Mouse (Mus musculus) kidney, postnatal 25 days (tissue): Measurements from ENCODE around the gene Diaph2.
"Not testable (repeated sequence)": the region's sequence is repeated elsewhere in the genome, so short reads cannot be mapped to it uniquely, and the experiment has no call there.

ENCODE experiments used
- DNase-seq, 2 experiments: peaks; one replicate each; pipeline ENCODE4 v3.0.0; 2021; ENCODE audit warnings: mixed read lengths in 2 of 2

Diaph2 gene

DNA sequence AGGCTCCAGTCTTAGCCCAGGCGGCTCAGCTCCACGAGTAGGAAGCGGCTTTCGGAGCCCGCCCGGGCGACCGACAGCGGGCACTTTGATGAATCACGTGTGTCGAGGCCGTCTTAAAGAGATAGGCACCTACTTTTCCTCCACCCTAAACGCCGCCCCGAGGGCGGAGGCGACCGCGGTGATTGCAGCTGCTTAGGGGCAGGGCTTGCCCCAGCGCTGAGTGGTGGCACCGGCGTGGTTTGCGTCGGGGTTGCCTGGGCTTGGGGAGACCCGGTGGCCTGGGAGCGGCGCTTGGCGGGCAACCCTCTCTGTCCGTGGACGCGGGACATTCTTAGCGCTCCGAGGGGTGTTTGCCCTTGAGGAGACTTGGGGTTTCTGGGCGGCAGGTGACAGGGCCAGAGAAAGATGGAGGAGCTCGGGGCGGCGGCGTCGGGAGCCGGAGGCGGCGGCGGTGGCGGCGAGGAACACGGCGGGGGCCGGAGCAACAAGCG is at the start of gene Diaph2:
Gene Diaph2 (plus strand): TSS at position 172 of the 491 bp plus-strand sequence.
- peak; percentile 80 to 92 for DNase-seq

DNA sequence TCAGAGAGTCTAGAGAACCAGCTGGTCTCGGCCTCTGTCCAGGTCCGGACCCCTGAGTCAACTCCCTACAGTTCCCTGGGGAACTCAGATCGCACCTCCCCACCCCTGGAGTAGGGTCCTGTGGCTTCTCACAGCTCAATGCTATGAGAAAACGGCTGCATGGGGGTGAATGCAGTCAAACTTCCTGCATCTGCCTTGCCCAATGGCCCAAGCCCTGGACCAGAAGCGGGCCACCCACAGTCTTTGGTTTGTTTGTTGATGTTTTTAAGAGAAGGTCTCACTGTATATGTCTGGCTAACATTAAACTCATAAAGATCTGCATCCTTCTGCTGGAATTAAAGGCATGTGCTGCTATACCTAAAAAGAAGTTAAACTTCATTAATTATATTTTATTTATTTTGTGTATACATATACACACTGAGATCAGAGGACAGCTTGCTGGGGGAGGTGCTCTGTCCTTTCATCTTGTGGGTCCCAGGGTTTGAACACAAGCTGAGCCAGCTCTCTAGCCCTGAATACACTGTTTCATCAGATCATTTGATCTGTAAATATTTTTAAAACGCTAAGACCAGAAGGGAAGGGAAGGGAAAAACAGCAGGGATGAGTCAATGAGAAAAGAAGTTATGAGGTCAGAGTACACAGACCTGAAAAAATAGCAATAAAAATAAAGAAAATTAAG is 47.8 kb upstream of the Diaph2 start:
- no peak for DNase-seq

DNA sequence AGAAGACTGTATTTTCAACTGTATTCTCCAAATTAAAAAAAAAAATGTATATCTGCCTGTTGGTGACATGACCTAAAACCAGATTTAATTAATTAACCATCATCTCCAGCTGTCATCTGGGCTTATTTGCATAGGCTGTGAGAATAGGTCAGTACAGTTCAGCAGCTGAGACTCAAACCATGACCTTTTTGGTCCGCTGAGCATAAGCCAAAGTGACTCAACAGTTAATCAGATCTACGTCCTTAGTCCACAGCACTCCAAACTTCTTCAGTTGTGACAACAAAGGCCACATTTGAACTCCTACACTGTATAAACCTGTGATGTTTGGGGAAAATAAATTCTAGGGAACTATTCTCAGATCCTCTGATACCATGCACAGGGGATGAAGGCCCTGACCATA is 39.9 kb upstream of the Diaph2 start:
- no peak for DNase-seq

DNA sequence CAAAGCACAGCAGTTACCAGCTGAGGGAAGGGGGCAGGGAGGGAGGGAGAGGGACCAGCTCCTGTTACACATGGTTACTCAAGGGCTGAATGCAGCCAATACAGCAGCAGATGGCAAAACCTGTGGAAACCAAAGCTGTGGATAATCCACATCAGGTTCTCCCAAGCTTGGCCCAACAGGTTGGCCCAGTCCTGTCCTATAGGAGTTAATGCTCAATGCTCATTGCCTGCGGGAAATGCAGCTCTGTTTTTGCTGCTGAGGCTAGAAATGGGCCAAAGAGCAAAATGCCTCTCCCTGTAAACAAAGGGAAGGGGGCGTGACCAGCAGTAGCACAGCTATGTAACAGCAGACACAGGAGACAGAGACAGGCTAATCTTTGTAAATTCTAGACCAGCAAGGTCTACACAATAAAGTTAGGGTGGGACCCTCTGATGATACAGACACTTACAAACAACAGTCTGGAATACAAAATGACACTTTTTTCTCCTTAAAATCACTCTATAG is 20.8 kb upstream of the Diaph2 start:
- no peak for DNase-seq

DNA sequence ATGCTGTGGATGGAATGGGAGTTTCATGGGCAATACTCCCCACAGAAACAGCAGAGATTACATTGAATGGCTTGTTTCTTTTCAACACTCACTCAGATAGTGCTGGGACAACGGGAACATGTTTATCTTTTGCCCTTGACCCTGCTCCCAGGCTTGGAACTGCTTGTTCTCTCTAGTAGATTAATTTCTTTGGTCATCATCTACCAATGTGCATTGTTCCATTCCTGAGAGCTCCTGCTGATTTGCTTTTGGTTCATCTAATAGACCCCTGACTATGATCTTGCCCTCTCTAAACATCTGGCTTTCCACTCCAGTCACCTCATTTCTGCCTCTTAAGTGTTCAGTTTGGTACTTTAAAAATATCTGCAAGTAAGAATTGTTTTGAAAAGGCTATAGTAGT is 13.0 kb upstream of the Diaph2 start:
- no peak for DNase-seq

DNA sequence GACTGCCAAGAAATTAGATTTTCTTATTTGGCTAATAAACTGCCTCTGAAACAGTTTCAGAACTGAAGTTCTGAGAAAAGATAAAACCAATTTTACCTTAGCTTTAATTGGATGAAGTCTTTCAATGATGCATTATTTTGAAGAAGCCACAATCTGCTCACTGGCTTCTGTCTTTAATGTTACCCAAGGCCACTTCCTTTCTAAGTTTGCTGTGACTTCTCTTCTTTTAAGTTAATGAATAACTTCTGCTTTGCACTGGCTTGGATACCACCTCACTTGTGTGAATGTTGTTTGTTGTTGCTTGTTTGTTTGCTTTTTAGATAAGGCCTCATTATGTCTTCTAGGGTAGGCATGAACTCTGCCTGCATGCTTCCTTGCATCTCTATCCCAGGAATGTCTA is 10.3 kb upstream of the Diaph2 start:
- no peak for DNase-seq

DNA sequence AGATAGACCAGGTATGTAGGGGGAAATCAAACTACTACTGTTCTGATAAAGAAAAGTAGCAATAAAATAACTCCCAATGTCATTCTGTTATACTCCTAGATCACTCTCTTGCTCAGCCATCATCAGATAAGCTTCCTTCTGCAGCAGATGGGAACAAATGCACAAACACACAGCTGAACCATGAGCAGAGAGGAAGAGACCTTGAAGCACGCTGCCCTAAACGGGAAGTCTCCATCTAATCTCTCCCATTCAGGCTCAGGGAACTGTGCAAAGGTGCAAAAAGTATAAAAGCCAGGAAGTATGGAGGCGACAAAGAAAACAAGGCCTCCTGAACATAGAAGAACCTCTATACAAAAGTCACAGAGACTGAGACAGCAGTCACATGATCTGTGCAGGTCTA is 6.6 kb upstream of the Diaph2 start:
- no peak for DNase-seq

DNA sequence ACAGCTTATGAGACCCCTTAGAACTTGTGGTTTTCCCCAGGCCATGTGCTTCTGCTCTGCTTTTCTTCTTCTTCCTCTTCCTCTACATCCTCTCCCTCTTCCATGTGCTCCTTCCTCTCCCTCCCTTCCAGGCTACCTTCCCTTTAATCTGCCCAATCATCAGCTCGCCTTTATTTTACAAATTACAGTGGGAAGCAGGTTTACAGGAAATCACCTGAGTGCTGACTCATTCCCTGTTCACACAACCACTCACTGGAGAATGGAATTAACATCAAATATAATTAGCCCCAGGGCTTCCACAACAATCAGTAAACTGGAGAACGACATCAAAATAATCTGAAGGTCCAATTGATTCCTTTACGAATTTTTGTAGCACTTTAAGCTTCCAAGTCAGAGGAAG is 3.6 kb upstream of the Diaph2 start:
- no peak for DNase-seq

DNA sequence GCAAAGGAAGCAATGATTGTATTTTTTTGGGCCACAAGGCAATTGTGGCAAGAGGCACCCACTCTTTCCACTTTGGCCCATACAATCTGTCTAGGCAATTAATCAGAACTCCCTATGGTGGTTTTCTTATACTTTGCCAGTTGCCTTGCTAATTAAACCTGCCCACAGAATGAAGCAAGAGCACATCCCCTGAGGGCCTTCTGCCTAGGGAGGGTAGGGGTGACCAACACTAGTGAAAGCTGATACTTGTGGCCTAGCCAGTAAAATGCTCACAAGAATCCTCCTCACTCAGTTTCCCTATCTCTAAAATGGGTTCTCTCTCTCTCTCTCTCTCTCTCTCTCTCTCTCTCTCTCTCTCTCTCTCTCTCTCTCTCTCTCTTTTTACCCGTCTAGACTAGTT is 440 bp upstream of the Diaph2 start:
- peak in 1 of 2 experiments; percentile 26 for DNase-seq

DNA sequence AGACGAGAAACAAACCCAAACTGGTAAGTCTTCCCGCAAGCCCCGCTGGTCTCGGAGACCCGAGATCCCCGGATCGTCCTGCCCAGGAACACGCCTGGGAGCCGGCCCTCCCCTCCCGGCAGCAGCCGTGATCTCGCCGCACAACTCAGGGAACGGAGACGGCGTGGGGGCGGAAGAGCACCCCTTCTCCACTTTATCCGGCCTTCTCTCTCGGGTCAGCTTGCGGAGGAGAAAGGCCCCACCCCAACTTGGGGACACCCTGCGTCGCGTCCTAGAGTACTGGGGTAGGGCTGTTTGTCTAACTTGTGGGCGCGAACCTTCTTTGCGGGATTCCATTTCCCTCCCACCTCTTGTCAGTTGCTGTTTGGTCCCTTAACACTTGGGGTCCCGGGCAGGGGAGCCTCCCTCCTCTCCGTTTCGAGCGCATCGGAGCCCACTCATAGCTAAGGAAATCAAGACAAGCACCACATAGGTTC is 590 bp downstream of the Diaph2 start:
- DNase-seq, result peak; percentile 22 to 49

DNA sequence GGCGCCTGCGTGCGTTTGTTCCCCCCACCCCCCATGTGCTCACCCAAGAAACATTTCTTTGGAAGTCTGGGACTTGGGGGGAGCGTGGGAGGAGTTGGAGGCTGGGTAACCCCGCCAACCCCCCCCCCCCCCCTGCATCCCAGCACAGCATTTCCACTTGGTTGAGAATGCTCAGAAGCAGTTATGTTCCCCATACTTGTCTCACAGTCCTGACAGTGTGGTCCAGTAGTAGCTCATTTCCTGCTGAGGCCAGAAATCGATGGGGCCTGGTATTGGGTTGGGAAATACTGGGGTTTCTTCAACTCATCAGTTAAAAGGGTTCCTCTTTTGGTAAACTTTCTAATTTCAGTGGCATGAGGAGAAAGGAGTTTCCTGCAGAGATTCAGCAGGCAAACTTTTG is 1.1 kb downstream of the Diaph2 start:
- DNase-seq, result no peak

DNA sequence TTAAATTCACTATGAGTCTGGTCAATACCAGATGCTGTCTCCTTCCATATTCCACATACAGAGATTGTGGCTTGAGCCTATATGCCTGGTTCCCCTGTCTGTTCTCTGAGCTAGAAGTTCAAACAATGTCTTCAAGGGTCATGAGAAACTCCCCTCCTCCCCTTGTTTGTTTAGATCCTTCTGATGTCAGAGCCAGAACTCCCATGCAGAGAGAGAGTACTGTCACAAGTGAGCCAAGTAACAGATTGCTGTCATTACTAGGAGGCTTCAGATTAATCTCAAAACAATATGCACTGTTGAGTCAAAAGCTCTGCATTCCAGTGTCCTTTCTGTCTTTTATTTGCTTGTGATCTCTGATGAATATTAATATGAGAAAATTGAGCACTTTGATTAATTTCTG is 7.1 kb downstream of the Diaph2 start:
- DNase-seq, result no peak

DNA sequence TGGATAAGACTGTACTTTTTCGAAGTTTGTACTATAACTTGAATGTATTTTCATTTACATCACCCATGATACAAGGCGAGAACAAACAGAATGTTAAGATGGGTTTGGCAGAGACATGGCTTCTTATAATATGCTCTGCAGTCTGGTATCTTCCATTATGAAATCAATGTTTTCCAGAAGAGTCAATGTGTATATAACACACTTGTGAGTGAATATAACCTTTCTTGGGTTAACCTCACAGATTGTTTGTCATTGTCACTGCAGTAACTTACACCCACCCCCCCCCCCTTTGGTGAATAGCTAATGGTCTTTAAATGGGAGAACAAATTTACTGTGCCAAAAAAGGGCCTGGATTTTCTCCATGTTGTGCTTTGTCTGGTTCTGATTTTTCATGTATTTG is 13.1 kb downstream of the Diaph2 start:
- DNase-seq, result no peak

DNA sequence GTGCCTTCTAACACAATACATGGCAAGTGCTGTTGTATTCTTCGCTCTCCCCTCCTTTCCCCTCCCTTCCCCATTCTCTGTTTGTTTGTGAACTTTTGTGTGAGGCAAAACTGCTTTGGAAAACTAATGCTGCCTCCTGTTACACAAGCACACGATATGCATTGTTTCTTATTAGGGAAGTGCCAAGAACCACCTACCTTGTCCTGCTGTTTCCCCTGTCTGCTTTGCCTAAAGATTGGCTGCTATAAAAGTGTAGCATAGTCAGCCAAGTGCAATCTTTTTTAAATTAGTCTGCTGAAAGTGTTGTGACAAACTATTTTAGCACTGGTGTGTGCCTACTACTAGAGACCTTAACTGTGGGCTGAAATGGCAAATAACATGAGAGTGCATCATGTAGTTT is 15.8 kb downstream of the Diaph2 start:
- DNase-seq, result no peak

DNA sequence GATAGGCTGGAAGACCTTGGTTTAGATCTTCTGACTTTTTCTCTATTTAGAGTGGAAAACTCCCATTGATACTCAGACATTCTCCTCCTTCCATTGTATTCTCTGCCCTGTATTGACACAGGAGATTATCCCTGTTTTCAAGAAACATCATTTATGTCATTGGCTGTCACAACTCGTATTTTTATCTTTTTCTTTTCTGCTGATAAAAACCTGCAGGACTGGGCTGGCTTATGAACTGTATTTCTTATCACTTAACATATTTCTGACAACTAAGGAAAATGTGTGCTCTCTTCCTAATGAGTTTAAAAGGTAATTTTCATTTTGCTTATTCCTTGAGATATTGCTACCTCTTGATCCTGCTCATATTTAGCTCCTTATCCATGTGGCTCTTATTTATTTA is 17.3 kb downstream of the Diaph2 start:
- no peak for DNase-seq

DNA sequence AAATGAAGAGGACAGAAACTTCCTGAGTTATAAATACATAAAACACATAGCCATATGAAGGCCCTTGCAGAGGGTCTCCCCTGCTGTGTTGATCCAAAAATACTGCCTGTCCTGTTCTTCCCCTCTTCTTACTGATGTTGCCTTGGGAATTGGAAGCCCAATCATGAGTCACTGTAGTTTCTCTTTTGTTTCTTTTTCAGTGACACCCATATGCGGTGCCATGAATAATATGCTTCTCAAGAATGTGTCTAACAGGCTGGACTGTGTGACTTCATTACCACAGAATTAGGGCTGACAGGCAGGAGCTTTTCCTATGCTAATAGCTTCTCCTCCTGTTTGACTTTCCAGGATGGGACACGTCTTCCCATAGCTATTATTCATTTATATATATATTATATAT is 21.1 kb downstream of the Diaph2 start:
- no peak for DNase-seq

DNA sequence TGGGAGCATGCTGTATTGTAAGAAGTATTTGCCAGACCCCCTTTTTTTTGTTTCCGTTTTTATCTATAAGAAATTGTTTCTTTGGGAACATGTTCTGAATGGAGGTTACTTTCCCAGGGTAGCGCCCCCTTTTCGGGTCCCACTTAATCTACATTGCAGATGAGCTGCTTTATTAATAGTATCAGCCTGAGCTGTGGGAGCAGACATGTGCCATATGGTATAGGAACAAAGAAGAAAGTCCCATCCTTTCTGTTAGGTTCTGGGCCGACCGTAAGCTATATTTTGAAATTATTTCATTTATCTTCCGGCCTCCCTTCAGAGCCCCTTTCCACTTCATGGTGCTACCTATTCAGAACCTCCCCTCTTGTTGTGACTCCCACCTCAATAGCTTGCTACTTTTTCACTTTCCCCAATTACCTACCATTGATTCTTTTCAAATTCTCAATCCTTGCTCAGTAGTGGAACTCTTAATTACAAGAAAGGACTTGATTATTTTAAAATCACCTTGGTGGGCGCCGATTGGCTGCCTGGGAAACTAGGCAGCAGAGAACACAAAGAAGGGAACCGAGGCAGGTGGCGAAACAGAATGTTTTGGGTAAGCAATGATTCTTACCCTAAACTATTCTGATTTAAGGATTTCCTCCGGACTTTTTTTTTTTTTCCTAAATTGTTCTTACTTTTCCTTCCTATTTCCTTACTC is 24.2 kb downstream of the Diaph2 start:
- no peak for DNase-seq

DNA sequence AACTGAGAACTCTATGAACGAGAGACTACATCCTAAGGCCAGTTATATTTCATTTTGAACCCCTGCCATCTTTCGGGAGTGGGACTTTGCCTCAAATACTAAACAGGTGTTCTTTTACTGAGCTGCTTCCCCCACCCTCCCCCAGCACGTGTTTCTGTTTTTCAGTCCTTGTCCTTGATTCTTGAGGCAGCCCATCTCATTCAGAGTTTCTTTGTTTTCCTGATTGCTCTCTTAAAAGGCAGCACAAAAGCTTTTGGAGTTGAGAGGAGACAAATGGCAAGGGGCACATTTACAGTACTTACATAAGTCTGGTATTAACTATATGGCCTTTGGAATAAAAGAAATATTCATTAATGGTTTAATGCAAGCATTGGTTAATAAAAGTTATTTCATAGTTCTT is 24.9 kb downstream of the Diaph2 start:
- DNase-seq, result no peak

DNA sequence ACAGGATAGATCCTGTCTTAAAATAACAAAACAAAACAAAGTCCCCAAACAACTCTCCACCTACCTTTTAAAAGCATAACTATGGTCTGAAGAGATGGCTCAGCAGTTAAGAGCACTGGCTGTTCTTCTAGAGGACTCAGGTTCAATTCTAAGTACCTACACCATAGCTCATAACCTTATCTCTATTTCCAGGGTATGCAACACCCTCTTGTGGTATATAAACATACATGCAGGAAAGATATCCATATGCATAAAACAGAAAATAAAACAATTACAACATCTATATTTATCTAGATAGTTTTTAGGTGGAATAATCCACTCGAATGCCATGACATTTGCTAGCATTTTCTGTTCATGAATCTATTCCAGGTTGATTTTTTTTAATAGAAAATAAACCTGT is 27.2 kb downstream of the Diaph2 start:
- DNase-seq, result no peak

DNA sequence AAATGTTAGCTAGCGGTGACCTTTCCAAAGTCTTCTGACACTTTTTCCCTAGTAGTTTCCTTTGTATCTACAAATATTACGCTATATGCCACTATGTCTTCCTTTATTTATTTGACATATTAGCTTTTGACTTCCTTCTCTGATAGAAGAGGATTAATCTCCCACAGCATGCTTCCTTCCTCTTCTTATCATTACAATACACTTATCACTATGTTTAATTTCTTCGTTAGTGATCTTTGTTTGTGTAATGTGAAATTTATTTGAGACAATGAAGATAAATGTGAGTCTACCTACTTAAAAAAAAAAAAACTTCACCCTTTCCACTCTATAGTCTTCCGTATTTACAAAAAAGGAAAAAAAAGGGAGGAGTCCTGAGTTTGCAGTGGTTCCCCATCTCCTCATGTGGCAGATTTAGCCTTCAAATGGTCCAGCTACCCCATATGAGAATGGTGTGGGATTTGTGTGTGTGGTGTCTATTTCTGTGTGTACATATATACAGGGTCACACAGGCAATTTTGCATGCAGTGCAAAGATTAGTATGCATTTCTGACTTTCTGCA is 27.9 kb downstream of the Diaph2 start:
- no peak for DNase-seq

DNA sequence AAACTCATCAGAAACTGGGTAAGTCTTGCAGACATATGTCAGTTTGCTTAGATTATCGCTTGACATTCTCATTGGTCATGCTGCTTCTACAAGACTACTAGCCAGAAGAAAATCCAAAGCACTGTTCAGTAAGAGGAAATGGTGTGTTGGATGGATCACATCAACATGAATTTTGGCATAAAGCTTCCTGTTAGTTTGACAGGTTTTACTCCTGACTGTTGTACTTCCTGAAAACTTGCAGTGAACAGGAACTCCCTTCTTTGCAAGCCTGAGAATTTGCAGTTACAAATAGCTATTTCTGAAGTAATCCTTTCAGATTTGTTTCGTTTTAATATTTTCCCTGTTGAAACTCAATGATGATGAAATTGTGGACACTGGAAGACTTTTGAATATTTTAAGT is 32.3 kb downstream of the Diaph2 start:
- DNase-seq, result no peak

DNA sequence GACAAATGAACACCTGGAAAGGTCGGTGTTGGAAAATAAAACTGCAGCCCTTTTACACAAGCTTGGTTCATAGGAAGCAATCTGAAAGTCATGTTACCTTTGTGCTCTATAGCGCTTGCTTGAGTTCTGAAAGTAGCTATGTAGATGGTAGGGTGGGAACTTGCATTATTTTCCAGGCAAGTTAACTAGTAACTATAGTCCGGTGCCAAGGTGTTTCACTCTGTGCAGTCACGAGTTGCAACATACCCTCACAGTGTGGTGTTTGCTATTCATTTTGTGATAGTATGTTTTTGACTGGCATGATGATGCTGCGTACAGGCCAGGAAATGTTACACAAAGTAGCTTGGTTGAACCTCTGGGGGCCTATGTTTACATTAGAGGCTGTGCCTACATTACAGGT is 34.5 kb downstream of the Diaph2 start:
- peak; percentile 2 to 29 for DNase-seq

DNA sequence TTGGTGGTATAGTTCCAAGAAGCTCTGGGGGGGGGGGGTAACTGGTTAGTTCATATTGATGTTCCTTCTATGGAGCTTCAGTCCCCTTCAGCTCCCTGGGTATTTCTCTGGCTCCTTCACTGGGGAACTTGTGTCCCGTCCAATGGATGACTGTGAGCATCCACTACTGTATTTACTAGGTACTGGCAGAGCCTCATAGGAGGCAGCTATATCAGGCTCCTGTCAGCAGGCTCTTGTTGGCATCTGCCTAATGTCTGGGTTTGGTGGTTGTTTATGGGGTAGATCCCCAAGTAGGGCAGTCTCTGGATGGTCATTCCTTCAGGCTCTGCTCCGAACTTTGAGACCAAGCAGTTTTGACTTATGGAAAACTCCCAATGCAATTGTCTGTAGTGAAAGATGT is 50.4 kb downstream of the Diaph2 start:
- DNase-seq, result not testable (repeated sequence)

DNA sequence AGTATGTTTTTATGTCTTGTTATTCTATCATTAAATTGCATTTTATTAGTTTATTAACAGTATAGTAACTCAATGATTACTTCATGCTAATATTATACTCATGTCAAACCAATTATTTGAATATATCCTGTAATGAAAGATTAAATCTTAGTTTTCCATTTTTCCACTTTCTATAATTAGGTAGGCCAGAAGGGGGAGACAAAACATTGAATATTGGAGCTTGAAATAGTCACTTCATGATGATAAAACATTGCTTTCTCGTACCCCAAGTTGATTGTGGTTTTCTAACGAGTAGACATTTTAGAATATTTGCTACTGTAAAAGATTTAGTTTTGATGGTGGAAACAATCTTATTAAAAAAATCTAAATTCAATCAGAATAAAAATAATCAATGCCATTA is 82.4 kb downstream of the Diaph2 start:
- DNase-seq, result no peak
